Mouse (Mus musculus) lung, postnatal 0 days (tissue): ENCODE measurements at regions not wholly inside any gene's neighbourhood (a gene's known extent, or its start where the extent isn't known, plus 50 kb on each side); places are given as distances from the start of the nearest gene placed in this dataset.

Source experiments
- CTCF ChIP-seq: IDR thresholded peaks from 2 replicates; pipeline ENCODE4 v1.5.1; 2016; ENCODE audit warnings: antibody characterized with exemption, mild to moderate bottlenecking
- EP300 ChIP-seq: IDR thresholded peaks from 2 replicates; pipeline ENCODE4 v1.6.1; 2016; ENCODE audit warnings: antibody characterized with exemption, mild to moderate bottlenecking, control low read depth

- TF ChIP-seq EP300 (no peak), CTCF (no peak)
Observed at GRCm38 (mm10) chr4:67378632-67379031, 551.2 kb downstream of the Tlr4 start.
